Mouse (Mus musculus): ENCODE data around the gene Ccdc71.

The Ccdc71 gene

DNA sequence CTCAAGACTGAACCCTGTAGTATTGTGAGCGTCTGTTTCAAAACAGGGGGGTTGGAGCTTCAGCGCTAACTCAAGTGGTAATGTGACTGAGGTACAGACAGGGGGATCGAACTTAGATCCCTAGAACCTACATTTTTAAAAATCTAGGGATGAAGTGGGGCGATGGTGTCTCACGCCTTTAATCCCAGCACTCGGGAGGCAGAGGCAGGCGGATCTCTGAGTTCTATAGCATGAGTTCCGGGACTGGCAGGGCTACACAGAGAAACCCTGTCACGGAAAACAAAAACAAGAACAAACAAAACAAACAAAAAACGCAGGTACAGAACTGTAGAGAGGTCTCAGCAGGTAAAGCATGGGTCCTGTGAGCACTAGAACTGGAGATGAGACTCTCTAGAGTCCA is 3.4 kb upstream of the Ccdc71 start:
- DNase-seq (ENCODE audit: low read depth, low spot score) = no peak

GRCm38 (mm10) chr9:108459939-108460318 is 398 bp upstream of the Ccdc71 start:
- no peak for DNase-seq (ENCODE audit: low read depth, low spot score)

- DNase-seq (ENCODE audit: low read depth, low spot score) = no peak
These were observed 879 bp downstream of the Ccdc71 start, which contains the start of gene Klhdc8b for GRCm38 (mm10) chr9:108461181-108461631. Klhdc8b (minus strand) TSS chr9:108461581.

- DNase-seq (ENCODE audit: low read depth, low spot score) = no peak
These were observed 1.3 kb downstream of the Ccdc71 start for GRCm38 (mm10) chr9:108461675-108462074.

DNA sequence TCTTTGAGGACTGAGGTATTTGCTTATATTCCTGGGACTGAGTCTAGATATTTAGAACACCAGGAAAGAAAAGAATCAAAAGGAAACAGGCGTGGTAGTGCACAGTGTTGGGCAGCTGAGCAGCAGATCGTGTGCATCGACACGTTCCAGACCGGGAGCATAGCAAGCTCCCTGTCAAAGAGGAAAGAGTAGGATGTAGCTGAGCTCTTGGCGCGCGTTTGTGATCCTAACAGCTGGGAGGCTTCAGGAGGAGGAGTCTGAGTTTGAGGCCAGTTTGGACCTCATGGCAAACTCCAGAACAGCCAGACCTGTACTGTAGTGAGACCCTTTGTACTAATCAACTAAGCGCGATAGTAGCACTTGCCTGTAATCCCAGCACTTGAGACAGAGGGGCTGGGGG is 1.9 kb downstream of the Ccdc71 start:
- no peak for DNase-seq (ENCODE audit: low read depth, low spot score)

- DNase-seq (ENCODE audit: low read depth, low spot score) = no peak
These were observed 3.4 kb downstream of the Ccdc71 start for GRCm38 (mm10) chr9:108463713-108464112.

GRCm38 (mm10) chr9:108466219-108466618 is 5.9 kb downstream of the Ccdc71 start:
- no peak for DNase-seq (ENCODE audit: low read depth, low spot score)

DNA sequence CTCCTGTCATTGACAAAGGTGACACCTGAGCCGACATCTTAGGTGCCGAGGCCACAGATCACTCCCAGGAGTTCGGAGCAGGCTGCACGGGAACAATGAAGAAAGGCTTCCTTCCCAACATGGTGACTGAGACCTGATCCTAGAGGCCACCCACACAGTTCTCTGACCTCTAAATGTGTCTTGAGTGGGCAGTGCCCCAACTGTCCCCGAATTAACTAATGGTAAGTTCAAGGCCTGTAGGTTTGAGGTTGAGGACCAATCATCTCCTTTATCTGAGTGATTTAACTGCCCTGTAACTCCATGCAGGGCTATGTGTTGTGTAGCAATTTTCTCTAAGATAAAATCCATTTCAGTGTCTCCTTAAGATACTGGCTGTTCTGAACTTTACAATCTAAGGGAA is 9.1 kb downstream of the Ccdc71 start:
- no peak for DNase-seq (ENCODE audit: low read depth, low spot score)

DNA sequence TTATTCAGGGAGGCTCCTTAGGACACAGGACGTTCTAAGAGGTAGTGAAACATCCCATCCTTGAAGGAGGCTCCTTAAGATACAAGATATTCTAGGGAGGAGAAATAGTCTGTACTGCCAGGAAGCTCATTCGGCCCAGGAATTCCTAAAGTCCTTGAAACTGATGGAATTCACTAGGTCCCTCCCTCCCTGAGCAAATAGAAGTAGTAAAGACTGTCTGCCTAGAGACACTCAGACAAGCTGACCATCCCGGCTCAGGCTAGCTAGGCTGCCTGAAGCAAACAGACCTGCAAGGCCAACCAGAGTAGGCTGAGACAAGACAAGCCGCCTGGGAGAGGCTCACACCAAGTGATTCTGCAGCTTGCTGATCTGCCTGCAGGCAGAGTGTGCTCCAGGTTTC is 9.5 kb downstream of the Ccdc71 start:
- DNase-seq (ENCODE audit: low read depth, low spot score) = no peak

- DNase-seq (ENCODE audit: low read depth, low spot score) = no peak
These were observed 14.2 kb downstream of the Ccdc71 start for GRCm38 (mm10) chr9:108474528-108474927.

DNA sequence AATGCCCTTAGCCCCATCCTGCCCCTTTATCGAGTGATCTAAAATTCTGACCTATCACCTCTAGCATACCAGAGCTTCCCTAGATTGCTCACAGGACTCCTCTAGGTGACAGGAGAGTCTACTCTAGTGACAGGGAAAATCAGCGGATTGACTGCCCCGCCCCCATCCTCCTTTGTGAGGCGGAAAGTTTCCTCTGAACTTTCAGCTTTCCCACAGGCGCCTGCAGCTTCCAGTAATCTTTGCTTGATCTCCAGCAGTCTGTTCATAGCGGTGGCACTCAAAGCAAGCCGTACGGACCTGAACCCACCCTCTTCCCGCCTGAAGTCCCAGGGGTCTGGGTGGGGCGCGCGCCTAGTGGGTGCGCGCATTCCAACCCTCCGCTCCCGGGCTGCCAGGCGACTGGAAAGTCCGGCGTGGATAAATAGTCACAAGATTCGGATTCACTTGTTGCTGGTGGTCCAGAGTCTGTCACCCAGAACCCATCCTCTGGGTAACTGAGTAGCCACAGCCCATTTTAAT is 18.4 kb downstream of the Ccdc71 start:
- DNase-seq (ENCODE audit: low read depth, low spot score) = peak; percentile 88

GRCm38 (mm10) chr9:108479241-108479640 is 18.9 kb downstream of the Ccdc71 start:
- no peak for DNase-seq (ENCODE audit: low read depth, low spot score)

DNA sequence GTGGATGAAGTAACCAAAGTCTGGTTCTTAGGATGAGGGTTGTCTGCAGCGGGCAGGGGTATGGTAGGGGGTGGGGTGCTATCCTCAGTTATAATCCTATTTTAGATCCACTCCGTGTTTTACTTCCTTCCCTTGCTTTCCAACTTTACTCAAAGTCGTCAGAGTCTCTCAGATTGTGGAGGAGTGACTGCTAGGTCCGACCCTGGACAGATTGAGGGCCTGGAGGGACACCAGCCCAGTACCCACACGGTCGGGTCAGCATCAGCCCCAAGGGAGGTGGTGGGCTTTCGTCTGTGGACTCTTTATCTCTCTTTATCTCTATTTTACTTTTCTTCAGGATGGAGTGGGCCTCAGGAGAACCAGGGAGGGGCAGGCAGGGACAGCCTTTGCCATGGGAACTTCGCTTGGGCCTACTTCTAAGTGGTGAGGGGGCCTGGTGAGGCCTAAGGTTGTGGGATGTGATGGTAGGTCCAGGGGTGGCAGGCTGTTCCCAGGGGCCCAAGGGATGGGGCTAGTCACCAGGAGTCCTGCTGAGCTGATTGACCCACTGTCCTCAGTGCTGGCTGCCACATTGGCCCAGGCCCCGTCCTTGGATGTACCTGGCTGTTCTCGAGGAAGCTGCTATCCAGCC is 19.5 kb downstream of the Ccdc71 start, which contains the start of gene Lamb2:
Lamb2 (plus strand) TSS at position 16 of the 631 bp plus-strand sequence.
- DNase-seq (ENCODE audit: low read depth, low spot score) = peak; percentile 89

DNA sequence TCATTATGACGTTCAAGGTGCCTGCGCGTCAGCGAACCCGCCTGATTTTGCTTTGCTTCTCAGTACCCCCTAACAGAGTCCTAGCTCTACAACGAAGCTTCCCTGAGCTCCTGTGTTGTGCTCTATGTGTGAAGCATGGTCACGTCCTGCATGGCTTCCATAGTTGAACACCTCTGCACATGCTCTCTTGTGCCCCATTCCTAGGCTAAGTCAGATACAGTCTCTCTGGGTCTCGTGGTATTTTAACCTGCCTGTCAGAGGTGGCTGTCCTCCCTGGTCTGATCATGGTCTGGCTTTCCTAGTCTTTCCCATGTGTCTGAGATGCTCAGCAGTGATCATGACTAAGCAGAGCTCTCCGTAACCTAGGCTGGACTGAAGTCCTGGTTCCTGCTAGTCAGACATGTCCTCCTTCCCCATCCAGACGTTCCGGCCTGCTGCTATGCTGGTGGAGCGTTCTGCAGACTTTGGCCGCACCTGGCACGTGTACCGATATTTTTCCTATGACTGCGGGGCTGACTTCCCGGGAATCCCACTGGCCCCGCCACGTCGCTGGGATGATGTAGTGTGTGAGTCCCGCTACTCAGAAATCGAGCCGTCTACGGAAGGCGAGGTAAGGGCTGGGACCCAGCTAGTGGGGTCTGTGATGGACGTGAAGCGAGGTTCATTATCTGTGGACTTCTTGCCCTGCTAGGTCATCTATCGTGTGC is 20.6 kb downstream of the Ccdc71 start:
- DNase-seq (ENCODE audit: low read depth, low spot score) = no peak

GRCm38 (mm10) chr9:108481520-108482210 is 21.3 kb downstream of the Ccdc71 start:
- DNase-seq (ENCODE audit: low read depth, low spot score) = no peak

DNA sequence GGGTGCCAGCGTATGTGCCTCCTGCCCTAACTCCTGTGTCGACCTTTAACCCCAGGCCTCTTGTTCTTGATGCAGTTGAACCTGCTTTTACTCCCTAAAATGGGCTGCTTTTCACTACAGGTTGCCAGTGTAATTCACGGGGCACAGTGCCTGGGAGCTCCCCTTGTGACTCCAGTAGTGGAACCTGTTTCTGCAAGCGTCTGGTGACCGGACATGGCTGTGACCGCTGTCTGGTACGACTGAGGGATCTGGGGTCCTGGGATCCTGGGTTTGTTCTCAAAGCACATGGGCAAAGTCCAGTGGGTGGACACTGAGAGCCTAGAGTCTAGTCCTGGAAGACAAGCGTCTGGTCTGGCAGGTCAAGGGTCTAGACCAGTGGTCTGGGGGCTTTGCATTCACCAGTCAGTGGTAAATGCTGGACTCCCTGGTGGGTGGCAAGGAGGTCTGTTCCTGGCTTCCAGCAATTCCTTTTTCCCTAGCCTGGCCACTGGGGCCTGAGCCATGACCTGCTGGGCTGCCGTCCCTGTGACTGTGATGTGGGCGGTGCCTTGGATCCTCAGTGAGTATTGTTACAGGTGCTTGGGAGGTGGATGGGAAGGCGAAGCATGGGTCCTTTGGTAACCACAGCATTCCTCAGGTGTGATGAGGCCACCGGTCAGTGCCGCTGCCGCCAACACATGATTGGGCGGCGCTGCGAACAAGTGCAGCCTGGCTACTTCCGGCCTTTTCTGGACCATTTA is 22.9 kb downstream of the Ccdc71 start:
- no peak for DNase-seq (ENCODE audit: low read depth, low spot score)

GRCm38 (mm10) chr9:108484021-108484420 is 23.7 kb downstream of the Ccdc71 start:
- no peak for DNase-seq (ENCODE audit: low read depth, low spot score)

GRCm38 (mm10) chr9:108485301-108485875 is 25.1 kb downstream of the Ccdc71 start:
- no peak for DNase-seq (ENCODE audit: low read depth, low spot score)

GRCm38 (mm10) chr9:108486973-108487530 is 26.7 kb downstream of the Ccdc71 start:
- DNase-seq (ENCODE audit: low read depth, low spot score) = no peak

GRCm38 (mm10) chr9:108488403-108488802 is 28.1 kb downstream of the Ccdc71 start:
- DNase-seq (ENCODE audit: low read depth, low spot score) = no peak

GRCm38 (mm10) chr9:108489215-108489614 is 28.9 kb downstream of the Ccdc71 start:
- no peak for DNase-seq (ENCODE audit: low read depth, low spot score)
